Mouse (Mus musculus) regulatory T cell (primary cell): ENCODE results near the gene Atxn3.

Source experiments
- in situ Hi-C: fragments of 300-600 bp; cut with MboI, MseI; formaldehyde crosslinking; loops from one replicate; pipeline ENCODE4 v1.15.1; 2025; ENCODE audit warnings: high pct_unique_total_duplicates

The Atxn3 gene

GRCm38 (mm10) chr12:101957942-101958544, at the start of gene Atxn3:
TSS of gene Atxn3 (minus strand) at chr12:101958246.
- in situ Hi-C loops, result no loop called here

GRCm38 (mm10) chr12:102000785-102001184, 42.7 kb upstream of the Atxn3 start:
- in situ Hi-C loops, result no loop called here

DNA sequence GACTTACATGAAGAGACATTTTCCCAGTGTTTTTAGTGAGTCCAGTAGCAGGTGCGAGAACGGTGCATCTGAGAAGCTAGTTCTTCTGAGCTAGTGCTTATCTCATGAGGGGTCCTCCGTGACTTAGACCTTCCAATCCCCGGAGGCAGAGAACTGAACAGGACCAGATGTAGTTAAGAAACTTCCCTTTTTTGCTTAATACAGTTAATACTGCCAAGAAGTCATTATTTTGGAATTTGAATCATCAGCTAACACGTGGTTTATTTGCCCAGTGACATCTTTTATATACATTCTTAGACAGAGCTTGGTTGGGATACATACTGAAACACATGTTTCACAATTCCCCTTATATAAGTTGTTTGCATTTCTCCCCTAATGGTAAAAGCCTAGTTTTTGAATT, 40.9 kb upstream of the Atxn3 start:
- in situ Hi-C loops, result loop anchor here (25.0 kb wide), 1 partner anchor 388 kb away; no protein-coding TSS in a partner anchor

DNA sequence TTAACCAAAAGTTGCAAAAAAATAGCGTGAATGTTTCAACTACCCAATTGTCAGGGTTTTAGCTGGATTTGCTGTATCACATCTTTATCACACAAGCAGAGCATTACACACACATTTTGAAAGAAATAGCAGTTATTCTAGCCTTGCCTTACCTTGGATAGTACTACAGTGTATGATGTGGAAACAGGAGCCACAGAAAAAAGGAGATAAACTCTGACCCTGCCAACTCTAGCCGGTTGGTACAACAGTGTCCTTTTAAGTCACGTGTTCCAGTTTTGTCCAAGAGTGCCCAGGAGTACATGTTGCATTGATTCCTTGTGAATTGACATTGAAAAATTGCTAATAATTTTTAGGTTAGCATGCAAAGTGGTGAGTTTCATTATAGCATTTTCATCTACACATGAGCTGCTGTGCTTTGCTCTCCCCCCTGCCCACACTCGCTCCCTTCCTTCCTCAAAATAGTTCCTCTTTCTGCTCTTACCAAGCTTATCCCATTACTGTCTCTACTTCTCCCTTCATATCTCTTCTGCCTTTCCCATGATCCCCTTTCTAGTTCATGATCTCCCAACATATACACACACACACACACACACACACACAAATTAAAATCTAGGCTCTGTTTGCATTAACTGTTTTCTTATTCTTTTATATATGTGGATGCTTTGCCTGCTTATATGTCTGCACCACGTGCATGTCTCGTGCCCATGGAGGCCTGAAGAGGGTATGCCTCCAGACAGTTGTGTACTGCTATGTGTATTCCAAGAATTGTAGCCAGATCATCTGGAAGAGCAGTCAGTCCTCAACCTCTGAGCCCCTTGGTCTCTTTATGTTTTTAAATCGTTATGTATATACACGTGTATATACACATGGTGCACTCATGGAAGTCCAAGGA, 36.8 kb upstream of the Atxn3 start:
- in situ Hi-C loops, result loop anchor here (25.0 kb wide), 1 partner anchor 392 kb away; no protein-coding TSS in a partner anchor

- in situ Hi-C loops, result loop anchor here (25.0 kb wide), 1 partner anchor 400 kb away; no protein-coding TSS in a partner anchor
Observed at GRCm38 (mm10) chr12:101987659-101988058, 29.6 kb upstream of the Atxn3 start.

GRCm38 (mm10) chr12:101985110-101985509, 27.1 kb upstream of the Atxn3 start:
- in situ Hi-C loops, result loop anchor here (25.0 kb wide), 1 partner anchor 402 kb away; no protein-coding TSS in a partner anchor

DNA sequence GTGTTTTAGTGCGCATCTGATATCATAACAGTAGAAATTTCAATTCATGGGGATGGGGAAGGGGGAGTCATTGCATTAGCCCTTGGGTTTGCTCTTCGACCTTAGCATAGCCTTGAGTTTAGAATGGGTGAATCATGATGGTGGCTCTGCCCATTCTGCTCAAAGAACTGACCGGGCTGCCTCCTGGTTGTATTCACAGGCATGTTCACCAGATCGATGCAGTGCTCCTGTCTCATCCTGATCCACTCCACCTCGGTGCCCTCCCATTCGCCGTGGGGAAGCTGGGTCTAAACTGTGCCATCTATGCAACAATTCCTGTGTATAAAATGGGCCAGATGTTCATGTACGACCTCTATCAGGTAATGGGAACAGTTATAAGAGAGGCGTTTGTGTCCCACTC, 24.9 kb upstream of the Atxn3 start:
- in situ Hi-C loops, result loop anchor here (25.0 kb wide), 1 partner anchor 404 kb away; no protein-coding TSS in a partner anchor

DNA sequence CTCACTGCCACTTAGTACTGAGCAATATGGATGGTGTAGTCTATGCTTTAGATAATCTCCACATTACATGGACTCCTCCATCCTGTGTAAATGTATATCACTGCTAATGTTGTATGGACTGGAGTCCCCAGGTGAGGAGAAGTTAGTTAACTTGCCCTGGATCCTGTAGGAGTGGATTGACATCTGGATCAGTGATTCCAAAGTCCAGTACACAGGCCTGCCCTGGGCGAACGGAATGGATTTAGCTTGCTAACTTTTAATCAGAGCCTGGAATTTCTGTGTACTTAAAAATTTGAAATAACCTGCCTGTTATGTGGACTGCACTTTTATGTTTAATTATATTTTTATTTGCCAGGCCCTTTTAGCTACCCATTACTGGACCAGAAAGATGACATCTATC, 23.5 kb upstream of the Atxn3 start:
- in situ Hi-C loops, result loop anchor here (25.0 kb wide), 1 partner anchor 406 kb away; no protein-coding TSS in a partner anchor

GRCm38 (mm10) chr12:101980266-101980665, 22.2 kb upstream of the Atxn3 start:
- in situ Hi-C loops, result loop anchor here (25.0 kb wide), 1 partner anchor 407 kb away; no protein-coding TSS in a partner anchor

DNA sequence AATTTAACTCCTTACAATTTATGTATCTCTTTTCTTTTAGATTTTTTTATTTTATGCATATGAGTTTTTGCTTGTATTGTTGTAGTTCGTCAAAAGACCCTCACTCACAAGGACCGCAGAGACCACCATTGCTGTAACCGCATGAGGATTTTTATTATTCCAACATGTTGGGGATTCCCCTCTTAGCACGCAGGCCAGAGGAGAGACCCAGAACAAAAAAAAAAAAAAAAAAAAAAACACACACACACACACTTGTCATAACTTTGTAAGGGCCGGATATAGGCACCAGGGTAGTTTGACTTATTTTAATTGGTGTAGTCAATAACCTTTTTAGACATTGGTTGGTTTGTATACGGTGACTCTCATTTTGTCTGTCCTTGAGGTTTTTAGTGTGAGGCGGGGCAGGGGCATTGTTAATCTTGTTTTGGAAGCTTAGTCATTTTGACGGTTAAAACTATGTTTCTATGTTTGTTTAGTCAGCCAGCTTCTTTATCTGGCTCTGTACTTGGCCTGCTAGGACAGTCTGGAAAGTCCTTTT, 21.2 kb upstream of the Atxn3 start:
- in situ Hi-C loops, result loop anchor here (25.0 kb wide), 1 partner anchor 408 kb away; no protein-coding TSS in a partner anchor

DNA sequence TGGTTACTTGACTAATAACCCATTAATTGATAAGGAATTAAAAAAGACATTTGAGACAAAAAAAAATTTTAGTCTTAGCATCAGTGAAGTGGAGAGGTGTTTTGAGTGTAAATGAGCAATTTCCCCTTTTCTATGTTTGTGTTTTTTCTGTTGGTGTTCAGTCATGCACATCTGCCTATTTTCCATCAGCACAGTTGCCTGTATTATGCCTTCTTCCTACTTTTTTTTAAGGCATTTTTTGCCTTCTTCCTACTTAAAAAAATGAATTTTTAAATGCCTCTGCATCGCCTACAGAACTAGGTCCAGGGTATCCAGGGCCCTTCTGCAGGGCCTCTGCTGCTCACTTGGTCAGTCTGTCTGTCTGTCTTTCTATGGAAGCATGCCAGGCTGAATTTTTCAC, 20.5 kb upstream of the Atxn3 start:
- in situ Hi-C loops, result loop anchor here (25.0 kb wide), 1 partner anchor 409 kb away; no protein-coding TSS in a partner anchor

- in situ Hi-C loops, result loop anchor here (25.0 kb wide), 1 partner anchor 409 kb away; no protein-coding TSS in a partner anchor
Observed at GRCm38 (mm10) chr12:101978162-101978561, 20.1 kb upstream of the Atxn3 start.

DNA sequence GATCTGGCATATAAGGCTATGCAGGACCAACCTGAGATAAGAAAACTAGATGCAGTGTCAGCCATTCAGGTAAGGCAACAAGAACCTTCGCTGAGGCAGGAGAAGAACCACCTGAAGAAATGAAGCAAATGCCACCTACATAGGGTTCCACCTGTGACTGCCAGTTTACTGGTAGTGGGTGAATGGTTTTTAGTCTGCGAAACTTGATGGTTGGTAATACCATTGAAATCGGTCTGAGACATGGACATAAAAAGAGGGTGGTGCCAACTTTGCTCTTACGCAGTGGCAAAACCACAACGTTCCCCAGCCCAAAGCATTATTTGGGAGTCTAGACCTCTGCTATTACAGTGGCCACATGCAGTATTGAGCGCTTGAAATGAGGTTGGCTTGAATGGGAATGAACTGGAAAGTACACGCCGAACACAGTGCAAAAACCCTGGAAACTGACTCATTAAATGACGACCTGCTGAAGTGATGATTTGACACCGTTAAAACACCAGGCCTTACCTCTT, 19.4 kb upstream of the Atxn3 start:
- in situ Hi-C loops, result loop anchor here (25.0 kb wide), 1 partner anchor 410 kb away; no protein-coding TSS in a partner anchor

- in situ Hi-C loops, result loop anchor here (25.0 kb wide), 1 partner anchor 410 kb away; no protein-coding TSS in a partner anchor
Observed at GRCm38 (mm10) chr12:101976651-101977403, 18.8 kb upstream of the Atxn3 start.

GRCm38 (mm10) chr12:101975601-101976571, 17.8 kb upstream of the Atxn3 start, which contains the start of gene Cpsf2:
TSS of gene Cpsf2 (plus strand) at chr12:101975988.
- in situ Hi-C loops, result loop anchor here (25.0 kb wide), 1 partner anchor 411 kb away; no protein-coding TSS in a partner anchor

DNA sequence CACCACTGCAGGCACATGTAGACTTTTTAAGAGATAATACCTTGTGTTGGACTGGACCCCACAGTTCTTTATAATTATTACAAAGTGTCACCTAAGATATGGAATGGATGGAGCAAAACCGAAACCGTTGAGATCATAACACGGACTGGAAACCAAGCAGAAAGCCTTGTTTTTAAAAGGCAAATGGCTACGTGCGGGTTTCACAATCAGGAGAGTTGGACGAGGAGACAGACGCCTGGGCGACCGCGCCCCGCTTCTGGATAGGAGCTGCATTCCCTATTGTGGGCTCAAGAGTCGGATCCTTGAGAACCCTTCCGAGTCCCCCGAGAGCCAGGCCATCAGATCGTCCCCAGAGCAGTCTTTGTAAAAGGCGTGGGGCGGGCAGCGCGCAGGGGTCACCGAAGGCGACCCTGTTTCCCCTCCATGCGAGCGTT, 17.1 kb upstream of the Atxn3 start:
- in situ Hi-C loops, result loop anchor here (25.0 kb wide), 1 partner anchor 412 kb away; no protein-coding TSS in a partner anchor

DNA sequence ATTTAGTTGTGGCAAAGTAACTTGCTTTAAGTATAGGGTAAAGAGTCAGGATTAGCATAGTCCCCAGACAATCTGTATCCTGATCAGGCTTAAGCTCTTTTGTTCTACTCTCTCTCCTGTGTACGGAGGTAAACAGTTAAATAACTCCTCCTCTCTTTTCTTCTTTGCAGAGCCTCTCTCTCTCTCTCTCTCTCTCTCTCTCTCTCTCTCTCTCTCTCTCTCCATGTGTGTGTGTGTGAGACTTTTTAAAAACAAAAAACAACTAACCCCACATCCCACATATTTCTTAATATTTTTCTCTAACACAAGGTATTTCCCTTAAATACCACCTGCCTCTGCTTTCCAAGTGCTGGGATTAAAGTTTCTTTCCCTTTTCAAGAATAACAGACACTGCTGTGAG, 16.5 kb upstream of the Atxn3 start:
- in situ Hi-C loops, result no loop called here

DNA sequence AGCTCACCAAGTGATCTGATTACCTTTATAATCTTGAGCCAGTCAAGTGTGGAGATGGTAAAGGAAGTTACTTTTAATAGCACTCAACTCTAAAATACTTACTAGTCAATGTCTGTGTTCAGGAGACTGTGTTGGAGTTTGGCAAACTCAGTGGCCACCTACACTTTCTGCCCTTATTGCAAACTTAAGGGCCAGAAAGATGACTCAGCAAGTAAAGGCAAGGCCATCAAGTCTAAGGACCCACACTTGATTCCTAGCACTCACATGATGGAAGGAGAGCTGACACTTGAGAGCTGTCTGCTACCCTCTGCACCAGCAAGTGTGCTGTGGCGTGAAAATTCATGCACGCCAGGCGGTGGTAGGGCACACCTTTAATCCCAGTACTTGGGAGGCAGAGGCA, 14.2 kb upstream of the Atxn3 start:
- in situ Hi-C loops, result no loop called here

DNA sequence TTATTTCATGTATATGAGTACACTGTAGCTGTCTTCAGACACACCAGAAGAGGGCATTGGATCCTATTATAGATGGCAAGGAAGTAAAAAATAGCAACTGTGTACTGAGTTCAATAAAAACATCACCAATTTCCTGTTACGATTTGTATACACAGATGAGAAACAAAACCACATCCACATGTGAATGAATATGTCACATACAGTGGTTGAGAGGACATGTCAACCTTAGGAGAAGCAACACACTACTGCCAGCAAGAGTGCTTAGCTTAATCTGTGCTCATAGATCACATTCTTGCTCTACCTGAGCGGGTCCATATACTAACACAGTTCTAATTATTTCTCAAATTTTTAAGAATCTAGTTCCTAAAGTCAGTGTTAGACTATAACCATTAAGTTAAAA, 13.3 kb upstream of the Atxn3 start:
- in situ Hi-C loops, result no loop called here
